Mouse (Mus musculus): ENCODE measurements around the gene Mpi.

DNA sequence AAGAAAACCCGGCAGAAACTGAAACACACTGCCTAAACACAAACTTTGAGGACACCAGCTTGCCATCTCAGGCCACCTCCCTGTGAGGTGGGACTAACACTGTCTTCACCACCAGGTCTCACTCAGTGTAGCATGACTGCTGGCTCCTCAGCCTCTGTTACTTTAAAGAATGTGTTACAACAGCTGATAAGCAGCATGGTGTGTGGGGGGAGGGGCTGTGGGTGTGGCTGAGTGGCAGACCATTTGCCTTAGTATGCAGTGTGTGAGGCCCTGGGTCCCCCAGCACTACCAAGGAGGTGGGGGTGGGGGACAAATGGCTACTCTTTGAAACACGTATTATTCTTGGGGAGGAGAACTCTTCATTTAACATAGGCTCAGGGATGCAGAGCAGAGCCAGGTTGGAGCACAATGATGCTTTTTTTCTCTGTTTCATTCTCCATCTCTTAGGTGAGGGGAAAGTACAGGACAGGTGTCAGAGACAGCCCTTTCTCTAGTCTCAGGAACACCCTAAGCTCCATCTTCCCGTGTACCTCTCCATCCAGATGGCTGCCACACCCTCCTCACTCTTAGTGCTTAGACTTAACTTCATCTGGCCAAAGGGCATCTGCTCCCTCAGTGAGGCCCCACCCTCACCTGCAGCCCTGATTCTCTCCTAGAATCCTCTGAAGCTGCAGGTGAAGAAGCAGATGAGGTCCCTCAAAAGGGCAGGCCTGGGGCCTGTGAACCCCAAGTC, 48.2 kb upstream of the Mpi start:
- TF ChIP-seq POLR2A (IDR thresholded peaks at IDR 0.05; ENCODE audit: extremely low read depth, insufficient read depth, low read length) = no peak
- TF ChIP-seq CTCF (IDR thresholded peaks at IDR 0.05; ENCODE audit: extremely low read depth, insufficient read depth, low read length) = no peak

All from cortical plate, adult 2 months (tissue).